Comparison of ENCODE assay signal across 18 mouse cellular contexts in genomic region chr5:124201564-124201963, GRCm38 (mm10). TPM values are rescaled to one million over a fixed set of nuclear protein-coding genes. Genes with fewer than 3 reads are reported as not detected.
DNase-seq lines count a peak whose midpoint lies in the region; ATAC-seq and TF ChIP-seq lines count a peak whose summit lies in the region.
"Had no signal": no experiment of that assay in that cellular context is flagged by ENCODE, and none has a peak within 500 bp of the region (broad histone marks: within the 10 kb centered on the region; RNA-seq: fewer than 3 reads in every experiment).

No protein-coding gene starts in this region.

- H3K9ac ChIP-seq in heart, embryonic 12.5 days: peak overlapping the region; percentile 13; the same call in 1 of the 2 replicates
- peak overlapping the region; percentile 3; the same call in 1 of the 2 replicates for H3K9ac ChIP-seq in liver, embryonic 13.5 days
- H3K9ac ChIP-seq: forebrain, postnatal 0 days; limb, embryonic 15.5 days had no signal

- ATAC-seq in heart, embryonic 12.5 days (ENCODE audit: insufficient number of reproducible peaks, low FRiP score): no peak
- peak; percentile 52 for ATAC-seq in liver, embryonic 13.5 days (ENCODE audit: low read depth)
- ATAC-seq in megakaryocyte-erythroid progenitor cell, adult 5-6 weeks (replicated peaks; ENCODE audit: low FRiP score, low TSS enrichment, poor library complexity, severe bottlenecking): 0 out of 2 replicates have a peak, but pooled peaks have one; percentile 26
- ATAC-seq: forebrain, postnatal 0 days; hindbrain, embryonic 16.5 days had no signal

- 67% methylated on average over 2 of the region's 2 CpGs for WGBS in heart, embryonic 12.5 days
- 72% methylated on average over 2 of the region's 2 CpGs for WGBS in liver, embryonic 13.5 days (ENCODE audit: insufficient replicate concordance)

- no peaks in the 10 kb centered on the region for H3K27me3 ChIP-seq in heart, embryonic 12.5 days (replicated peaks)
- H3K27me3 ChIP-seq in liver, embryonic 13.5 days: no peaks in the 10 kb centered on the region
- H3K27me3 ChIP-seq: limb, embryonic 15.5 days had no signal

- no peaks in the 10 kb centered on the region for H3K36me3 ChIP-seq in heart, embryonic 12.5 days
- 0 out of 2 replicates have a peak, but pooled peaks cover 3% of the 10 kb centered on the region for H3K36me3 ChIP-seq in liver, embryonic 13.5 days
- H3K36me3 ChIP-seq: forebrain, embryonic 10.5 days; limb, embryonic 15.5 days had no signal

- no peaks in the 10 kb centered on the region for H3K9me3 ChIP-seq in heart, embryonic 12.5 days (replicated peaks)
- no peaks in the 10 kb centered on the region for H3K9me3 ChIP-seq in liver, embryonic 13.5 days (replicated peaks)
- H3K9me3 ChIP-seq: forebrain, embryonic 10.5 days; limb, embryonic 15.5 days had no signal

- no peak overlapping the region for H3K4me3 ChIP-seq in heart, embryonic 12.5 days
- H3K4me3 ChIP-seq in layer of hippocampus, adult 2 months: no peak overlapping the region
- no peak overlapping the region for H3K4me3 ChIP-seq in liver, embryonic 13.5 days (replicated peaks)
- H3K4me3 ChIP-seq: forebrain, embryonic 10.5 days; limb, embryonic 15.5 days had no signal

- peaks cover 94% of the 10 kb centered on the region for H3K4me1 ChIP-seq in heart, embryonic 12.5 days (replicated peaks)
- H3K4me1 ChIP-seq in liver, embryonic 13.5 days (replicated peaks): peaks cover 98% of the 10 kb centered on the region

- no peak for DNase-seq in heart, adult 9 months (ENCODE audit: low spot score in 2 of 2)
- DNase-seq in layer of hippocampus, adult 2 months (ENCODE audit: low spot score in 2 of 2): no peak
- DNase-seq in layer of hippocampus, postnatal 36 days: no peak
- no peak for DNase-seq in liver, embryonic 13.5 days
- DNase-seq in urinary bladder, postnatal 4 days (ENCODE audit: low spot score in 2 of 2): no peak
- no peak for DNase-seq in cerebellum, postnatal 4 days (ENCODE audit: low spot score in 2 of 2)
- DNase-seq: cerebellum, adult 2 months; cerebellum, postnatal 36 days; forebrain, postnatal 0 days; kidney, adult 11 months; lung, postnatal 36 days; retina, postnatal 1 day; thymus, postnatal 14 days had no signal

- TF ChIP-seq CTCF in layer of hippocampus, adult 2 months (conservative IDR thresholded peaks at IDR 0.05): no peak

- no peak overlapping the region for H3K4me2 ChIP-seq in heart, embryonic 12.5 days
- no peak overlapping the region for H3K4me2 ChIP-seq in liver, embryonic 13.5 days
- H3K4me2 ChIP-seq: limb, embryonic 15.5 days had no signal

- peak overlapping the region; percentile 53 for H3K27ac ChIP-seq in heart, embryonic 12.5 days (ENCODE audit: poor library complexity, severe bottlenecking)
- H3K27ac ChIP-seq in layer of hippocampus, adult 2 months: 0 out of 2 replicates have a peak overlapping the region, but pooled peaks have one; percentile 32
- peak overlapping the region; percentile 23; the same call in 1 of the 2 replicates for H3K27ac ChIP-seq in liver, embryonic 13.5 days
- H3K27ac ChIP-seq: forebrain, embryonic 10.5 days; limb, embryonic 15.5 days had no signal

RNA-seq across cellular contexts. Expression of gene Pitpnm2, which starts 48.0 kb away (rescaled TPM):
- 7.5 and 7.8 TPM in 2 replicates for polyA plus RNA-seq in heart, embryonic 12.5 days (2016; fragmentation: Nextera tagmentation; extraction: Ambion mirVana)
- 100 to 1,000 TPM; 379 to 394 TPM for total RNA-seq in layer of hippocampus, adult 2 months (2021)
- total RNA-seq in layer of hippocampus, postnatal 36 days (2021): 100 to 1,000 TPM; 281 to 377 TPM
- polyA plus RNA-seq in liver, embryonic 13.5 days (2015; fragmentation: Nextera tagmentation; extraction: Ambion mirVana): 1.3 and 1.4 TPM in 2 replicates
- 23.7 and 33.3 TPM in 2 replicates for total RNA-seq in megakaryocyte-erythroid progenitor cell, adult 5-6 weeks (2014; fragmentation: Nextera tagmentation)
- total RNA-seq in megakaryocyte-erythroid progenitor cell, adult 5-6 weeks (2017): 6.5 and 10.9 TPM in 2 replicates

Comparison
In these comparisons a context has a peak if more than half of its experiments do, and no peak if none do; other contexts are left out.
1. RNA of gene Pitpnm2, which starts 48.0 kb away (total RNA-seq): 379 to 394 TPM in layer of hippocampus, adult 2 months and 281 to 377 TPM in layer of hippocampus, postnatal 36 days; 6.5 to 33.3 TPM in megakaryocyte-erythroid progenitor cell, adult 5-6 weeks; every median in the first group is over 4 times any median in the second.
2. Peak in every context shown above with its lines, with median percentiles within 50 percentile points of each other: H3K27ac ChIP-seq.